Mouse (Mus musculus): ENCODE data around the gene Mthfd1l.

DNA sequence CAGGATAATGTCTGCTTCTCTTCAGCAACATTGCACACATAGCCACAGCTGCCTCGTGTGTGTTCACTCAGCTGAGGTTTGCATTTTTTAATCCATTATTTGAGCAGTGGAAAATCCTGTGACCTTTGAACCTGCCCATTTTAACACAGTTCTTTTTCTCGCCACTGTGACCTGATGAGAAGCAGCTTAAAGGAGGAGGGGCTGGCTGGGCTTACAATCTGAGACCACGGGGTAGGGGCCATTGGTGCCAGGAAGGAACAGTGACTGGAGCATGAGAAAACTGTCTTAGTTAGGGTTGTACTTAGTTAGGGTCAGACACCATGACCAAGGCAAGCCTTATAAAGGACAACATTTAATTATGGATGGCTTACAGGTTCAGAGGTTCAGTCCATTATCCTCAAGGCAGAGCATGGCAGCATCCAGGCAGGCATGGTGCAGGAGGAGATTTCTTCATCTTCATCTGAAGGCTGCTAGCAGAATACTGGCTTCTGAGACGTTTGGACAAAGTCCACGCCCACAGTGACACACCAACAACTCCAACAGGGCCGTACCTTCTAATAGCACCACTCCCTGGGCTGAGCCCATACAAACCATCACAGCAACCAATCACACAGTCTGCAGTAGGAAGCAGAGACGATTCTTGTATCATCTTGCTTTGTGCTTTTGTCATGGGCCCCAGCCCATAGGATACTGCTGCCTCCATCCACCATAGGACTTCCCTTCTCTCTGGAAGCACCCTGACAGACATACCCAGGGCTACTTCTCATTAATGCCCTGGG is 112.6 kb downstream of the Mthfd1l start:
- TF ChIP-seq CTCF (IDR thresholded peaks at IDR 0.05; ENCODE audit: low read depth, low read length) (no peak), POLR2A (IDR thresholded peaks at IDR 0.05; ENCODE audit: insufficient read depth, low read length) (no peak)
